Mouse (Mus musculus) heart, embryonic 16.5 days (tissue): Measurements from ENCODE around the gene Nepn. TPM values are rescaled to one million over a fixed set of nuclear protein-coding genes. Genes with fewer than 3 reads are reported as not detected.
"Not testable (repeated sequence)": the region's sequence is repeated elsewhere in the genome, so short reads cannot be mapped to it uniquely, and the experiment has no call there.

Source experiments
- ATAC-seq: fragments of 200-750 bp; cut with Nextera tagmentation; replicated peaks from 2 replicates; pipeline ENCODE4 v1.8.0; 2017; ENCODE audit warnings: moderate number of reproducible peaks; ENCODE audit not compliant: insufficient read depth, low FRiP score; ENCODE audit errors: extremely low read depth
- H3K27ac ChIP-seq: fragments of 300-500 bp; sonication (generic); 2 replicates; pipeline ENCODE4 v1.5.1; 2014; ENCODE audit warnings: mild to moderate bottlenecking, low read length, control low read depth, moderate library complexity
- H3K27me3 ChIP-seq: fragments of 300-500 bp; sonication (generic); 2 replicates; pipeline ENCODE4 v1.6.1; 2014; ENCODE audit warnings: low read length, mixed read lengths; ENCODE audit not compliant: control insufficient read depth, insufficient read depth
- H3K36me3 ChIP-seq: fragments of 300-500 bp; sonication (generic); 2 replicates; pipeline ENCODE4 v1.6.1; 2014; ENCODE audit not compliant: control insufficient read depth, insufficient read depth
- H3K4me1 ChIP-seq: fragments of 300-500 bp; sonication (generic); 2 replicates; pipeline ENCODE4 v1.6.1; 2014; ENCODE audit warnings: low read length, mixed read lengths; ENCODE audit not compliant: control insufficient read depth, insufficient read depth
- H3K4me2 ChIP-seq: fragments of 300-500 bp; sonication (generic); 2 replicates; pipeline ENCODE4 v1.6.1; 2014; ENCODE audit warnings: low read depth, mild to moderate bottlenecking, control low read depth, low read length
- H3K4me3 ChIP-seq: fragments of 300-500 bp; sonication (generic); 2 replicates; pipeline ENCODE4 v1.5.1; 2014; ENCODE audit warnings: mild to moderate bottlenecking, control low read depth, low read length
- H3K9ac ChIP-seq: fragments of 300-500 bp; sonication (generic); 2 replicates; pipeline ENCODE4 v1.6.1; 2014; ENCODE audit warnings: low read length, control low read depth
- H3K9me3 ChIP-seq: fragments of 300-500 bp; sonication (generic); replicated peaks from 2 replicates; pipeline ENCODE4 v1.6.1; 2016; ENCODE audit warnings: low read length; ENCODE audit not compliant: control insufficient read depth
- WGBS: fragments of 180-500 bp; shearing (Covaris S2); extraction: QIAGEN DNeasy Blood & Tissue Kit; methylation state at CpG from one replicate; pipeline ENCODE4 v1.1.7; 2014; 5-methylcytosine and 5-hydroxymethylcytosine counted together
- polyA plus RNA-seq: library from polyadenylated mRNA; unstranded; fragments of >200 nt; fragmentation: Nextera tagmentation; extraction: Ambion mirVana; gene quantifications from 2 replicates; pipeline ENCODE4 v1.2.1, GENCODE M21; 2015

Nepn gene
- not detected in 2 replicates for polyA plus RNA-seq

DNA sequence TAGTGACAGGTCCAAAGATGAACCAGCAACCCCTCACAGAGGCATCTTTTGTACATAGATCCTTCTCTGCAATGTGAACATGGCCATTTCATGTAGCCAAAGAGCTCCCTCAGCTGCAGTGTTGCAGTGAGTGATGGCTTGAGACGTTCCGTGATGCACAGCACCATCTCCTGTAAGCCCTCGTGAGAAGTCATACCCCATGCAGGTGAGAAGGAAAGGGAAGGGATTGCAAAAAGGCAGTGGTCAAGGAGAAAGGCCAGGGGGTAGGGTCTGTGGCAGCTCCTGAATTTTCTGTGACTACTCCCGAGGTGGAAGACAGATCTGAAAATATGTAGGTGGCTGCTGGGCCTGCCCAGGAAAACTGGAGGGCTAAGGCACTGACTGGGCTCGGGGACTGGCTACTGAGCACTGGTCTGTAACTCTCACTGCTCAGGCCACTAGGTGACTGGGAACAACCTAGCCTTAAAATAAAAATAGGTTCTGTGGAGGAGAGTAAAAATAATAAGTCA lies at the start of gene Nepn:
Nepn (plus strand) TSS at position 51 of the 509 bp plus-strand sequence.
- WGBS = 69% methylated on average over 5 of the region's 5 CpGs
- H3K36me3 ChIP-seq = no peaks in the 10 kb centered on the region
- H3K9ac ChIP-seq = no peak within 1 kb of the TSS
- no peaks in the 10 kb centered on the region for H3K27me3 ChIP-seq
- ATAC-seq = 0 out of 2 replicates have a peak, but pooled peaks have one; percentile 18
- H3K9me3 ChIP-seq = no peaks in the 10 kb centered on the region
- no peak within 1 kb of the TSS for H3K4me2 ChIP-seq
- peak within 1 kb of the TSS; percentile 63 for H3K27ac ChIP-seq
- peaks cover 3% of the 10 kb centered on the region; the same call in 1 of the 2 replicates for H3K4me1 ChIP-seq
- H3K4me3 ChIP-seq = no peak within 1 kb of the TSS

DNA sequence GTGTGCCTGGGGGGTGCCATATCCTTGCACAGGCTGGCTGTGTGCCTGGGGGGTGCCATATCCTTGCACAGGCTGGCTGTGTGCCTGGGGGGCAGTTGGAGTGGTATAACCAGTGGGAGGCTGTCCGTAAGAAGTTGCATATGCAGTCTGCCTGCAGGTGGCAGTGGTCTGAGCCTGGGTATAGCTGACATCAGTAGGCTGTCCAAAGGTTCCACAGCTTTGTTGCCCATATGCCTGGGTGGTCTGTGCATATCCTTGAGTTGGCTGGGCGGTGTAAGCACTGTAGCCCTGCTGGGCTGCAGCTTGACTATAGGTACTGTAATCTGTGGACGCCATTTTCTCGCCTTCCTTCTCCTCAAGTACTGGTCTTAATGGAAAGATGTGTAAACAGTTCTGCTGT lies 45.4 kb upstream of the Nepn start:
- H3K27ac ChIP-seq, ATAC-seq, H3K4me3 ChIP-seq, H3K27me3 ChIP-seq, H3K4me1 ChIP-seq, H3K9me3 ChIP-seq, H3K9ac ChIP-seq, H3K4me2 ChIP-seq: not testable (repeated sequence)
- 95% methylated on average over 4 of the region's 4 CpGs for WGBS
- H3K36me3 ChIP-seq = peaks cover 47% of the 10 kb centered on the region

DNA sequence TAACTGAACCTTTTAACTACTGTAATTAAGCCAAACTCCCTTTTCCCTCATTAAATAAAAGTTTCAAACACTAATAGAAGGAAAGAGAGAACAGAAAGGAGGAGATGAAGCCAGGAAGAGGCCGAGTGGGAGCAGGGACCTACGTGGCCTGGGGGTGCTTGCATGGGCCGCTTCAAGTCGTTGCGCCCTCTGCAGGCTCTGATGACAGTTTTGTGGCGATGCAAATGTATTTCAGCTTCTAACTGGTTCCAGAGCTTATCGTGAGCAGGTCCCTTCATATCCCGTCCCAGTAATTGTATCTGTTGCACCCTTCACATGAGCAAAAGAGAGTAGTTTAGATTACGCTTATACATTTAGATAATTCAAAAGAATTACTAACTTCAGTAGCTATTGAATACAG lies 35.6 kb upstream of the Nepn start:
- Histone ChIP-seq H3K27ac (no peak overlapping the region), H3K4me3 (no peak overlapping the region), H3K4me1 (no peaks in the 10 kb centered on the region), H3K27me3 (no peaks in the 10 kb centered on the region), H3K9me3 (no peaks in the 10 kb centered on the region), H3K9ac (no peak overlapping the region), H3K36me3 (peaks cover 24% of the 10 kb centered on the region), H3K4me2 (no peak overlapping the region)
- 78% methylated on average over 9 of the region's 9 CpGs for WGBS
- no peak for ATAC-seq

DNA sequence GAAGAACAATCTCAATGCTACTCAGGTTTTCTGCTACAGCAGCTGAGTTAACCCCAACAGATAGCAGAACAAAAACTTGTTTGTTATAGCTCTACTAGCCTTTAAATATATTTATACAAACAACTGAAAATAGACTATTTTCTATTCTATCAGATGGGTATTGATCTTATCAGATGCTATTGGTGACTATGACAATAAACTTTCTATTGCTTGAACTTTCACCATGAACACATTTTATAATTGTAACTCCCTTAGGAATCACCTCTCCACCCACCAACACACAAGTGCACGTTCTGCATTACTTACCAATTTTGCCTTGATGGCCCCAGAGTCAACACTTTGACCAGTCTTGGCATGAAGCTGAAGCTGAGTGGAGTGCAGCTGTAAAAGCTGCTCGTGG lies 30.3 kb upstream of the Nepn start, which contains the start of gene Gm26741:
Gm26741 (plus strand) TSS at position 301 of the 400 bp plus-strand sequence.
- Histone ChIP-seq H3K4me2 (no peak within 1 kb of the TSS), H3K9me3 (no peaks in the 10 kb centered on the region), H3K27ac (no peak within 1 kb of the TSS), H3K4me1 (no peaks in the 10 kb centered on the region), H3K9ac (no peak within 1 kb of the TSS), H3K4me3 (no peak within 1 kb of the TSS), H3K27me3 (no peaks in the 10 kb centered on the region), H3K36me3 (no peaks in the 10 kb centered on the region)
- no peak for ATAC-seq
- WGBS = 81% methylated on average over 2 of the region's 2 CpGs

DNA sequence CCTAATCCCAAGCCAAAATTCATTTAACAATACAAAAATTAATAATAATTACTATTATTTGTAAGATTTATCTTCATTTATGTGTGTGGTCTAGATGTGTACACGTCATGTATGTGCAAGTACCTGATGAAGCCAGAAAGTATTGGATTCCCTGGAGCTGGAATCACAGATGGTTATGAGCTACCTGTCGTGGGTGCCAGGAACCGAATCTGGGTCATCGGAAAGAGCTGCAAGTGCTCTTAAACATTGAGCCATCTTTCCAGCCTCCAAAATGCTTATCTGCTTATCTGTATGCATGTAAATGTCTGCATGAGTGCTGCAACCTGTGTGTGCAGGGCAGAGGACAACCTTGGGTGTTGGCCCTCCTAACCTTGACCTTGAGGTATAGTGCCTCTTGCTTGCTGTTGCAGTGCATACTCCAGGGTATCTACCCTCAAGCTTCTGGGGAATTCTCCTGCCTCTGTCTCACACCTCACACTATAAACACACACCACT lies 28.5 kb upstream of the Nepn start:
- Histone ChIP-seq H3K9ac (no peak overlapping the region), H3K27me3 (no peaks in the 10 kb centered on the region), H3K4me2 (no peak overlapping the region), H3K36me3 (no peaks in the 10 kb centered on the region), H3K4me3 (no peak overlapping the region), H3K9me3 (no peaks in the 10 kb centered on the region), H3K27ac (no peak overlapping the region), H3K4me1 (no peaks in the 10 kb centered on the region)
- no peak for ATAC-seq
- WGBS = 96% methylated on average over 4 of the region's 4 CpGs

DNA sequence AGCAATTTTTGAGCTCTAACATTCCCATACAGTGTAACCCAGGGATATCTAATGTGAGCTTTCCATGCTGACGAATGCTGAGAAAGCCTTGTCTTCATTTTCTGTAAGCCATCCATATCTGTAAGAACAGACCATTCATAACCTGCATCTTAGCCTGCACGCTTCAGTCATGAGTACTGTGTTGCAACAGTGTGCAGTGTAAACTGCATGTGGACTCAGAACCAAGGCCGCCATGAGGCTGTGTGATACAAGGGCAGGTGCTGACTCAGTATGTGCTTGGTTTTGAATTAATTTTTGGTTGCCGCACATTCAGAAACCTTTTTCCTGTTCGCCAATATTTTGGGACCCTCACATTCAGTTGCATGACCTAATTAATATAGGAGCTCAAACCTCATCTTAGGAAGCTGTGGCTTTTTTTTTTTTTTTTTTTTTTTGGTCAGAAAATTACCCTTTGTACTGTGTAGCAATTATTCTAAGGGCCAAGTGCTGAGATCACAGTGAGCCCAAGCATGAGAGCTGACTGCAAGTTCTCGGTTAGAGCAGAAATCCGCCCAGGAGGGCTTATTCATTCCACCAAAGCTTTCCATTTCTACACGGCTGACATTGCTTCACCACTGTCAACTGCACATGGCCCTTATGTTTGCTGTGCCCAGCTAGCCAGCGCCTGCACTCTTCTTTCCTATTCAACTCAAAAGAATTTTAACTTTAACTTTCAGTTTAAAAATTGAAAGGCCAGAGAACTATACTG lies 27.7 kb upstream of the Nepn start:
- Histone ChIP-seq H3K27ac (no peak overlapping the region), H3K4me3 (no peak overlapping the region), H3K9me3 (no peaks in the 10 kb centered on the region), H3K36me3 (no peaks in the 10 kb centered on the region), H3K9ac (no peak overlapping the region), H3K4me1 (no peaks in the 10 kb centered on the region), H3K4me2 (no peak overlapping the region), H3K27me3 (no peaks in the 10 kb centered on the region)
- 88% methylated on average over 9 of the region's 9 CpGs for WGBS
- ATAC-seq = no peak

DNA sequence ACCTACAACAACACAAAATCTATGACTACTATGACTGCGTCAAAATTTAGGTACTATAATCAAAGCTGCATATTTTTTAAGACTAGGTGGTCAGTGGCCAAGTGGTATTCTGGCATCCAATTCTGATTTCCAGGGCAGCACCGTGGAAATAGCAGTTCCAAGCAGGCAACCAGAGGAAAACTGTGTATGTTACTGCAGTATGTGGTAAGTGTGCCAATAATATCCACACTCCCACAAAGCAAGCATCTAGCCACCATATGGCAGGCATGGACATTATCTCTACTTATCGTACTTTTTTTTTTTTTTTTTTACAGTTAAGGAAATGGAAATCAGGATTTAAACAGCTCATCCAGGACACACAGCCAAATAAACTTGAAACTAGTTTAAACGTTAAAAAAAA lies 20.4 kb upstream of the Nepn start:
- no peaks in the 10 kb centered on the region for H3K27me3 ChIP-seq
- H3K36me3 ChIP-seq = no peaks in the 10 kb centered on the region
- H3K4me1 ChIP-seq = no peaks in the 10 kb centered on the region
- WGBS = 69% methylated on average over 4 of the region's 4 CpGs
- ATAC-seq = no peak
- no peak overlapping the region for H3K4me2 ChIP-seq
- no peak overlapping the region for H3K27ac ChIP-seq
- no peak overlapping the region for H3K4me3 ChIP-seq
- no peak overlapping the region for H3K9ac ChIP-seq
- H3K9me3 ChIP-seq = no peaks in the 10 kb centered on the region

DNA sequence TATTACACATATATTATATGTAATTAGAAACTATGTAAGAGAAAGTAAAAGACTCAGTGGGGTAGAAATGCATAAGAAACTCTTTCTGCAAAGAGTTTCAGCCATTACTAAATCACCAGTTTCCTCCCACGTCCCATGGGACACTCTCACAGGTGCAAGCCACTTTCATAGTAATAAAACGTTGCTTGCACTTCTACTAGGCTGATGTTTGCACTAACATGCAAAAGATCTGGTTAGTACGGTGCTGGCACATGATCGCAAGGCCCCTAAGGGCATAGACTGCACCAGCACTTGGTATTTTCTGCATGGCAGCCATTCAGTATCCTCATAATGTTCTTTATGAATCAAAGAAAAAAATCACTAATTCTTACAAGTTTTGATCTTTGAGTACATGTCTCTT lies 14.9 kb upstream of the Nepn start:
- H3K36me3 ChIP-seq = no peaks in the 10 kb centered on the region
- no peak overlapping the region for H3K27ac ChIP-seq
- no peaks in the 10 kb centered on the region for H3K27me3 ChIP-seq
- H3K4me1 ChIP-seq = no peaks in the 10 kb centered on the region
- 81% methylated on average over 4 of the region's 4 CpGs for WGBS
- no peak overlapping the region for H3K4me3 ChIP-seq
- H3K9me3 ChIP-seq = no peaks in the 10 kb centered on the region
- ATAC-seq = no peak
- no peak overlapping the region for H3K4me2 ChIP-seq
- H3K9ac ChIP-seq = no peak overlapping the region

DNA sequence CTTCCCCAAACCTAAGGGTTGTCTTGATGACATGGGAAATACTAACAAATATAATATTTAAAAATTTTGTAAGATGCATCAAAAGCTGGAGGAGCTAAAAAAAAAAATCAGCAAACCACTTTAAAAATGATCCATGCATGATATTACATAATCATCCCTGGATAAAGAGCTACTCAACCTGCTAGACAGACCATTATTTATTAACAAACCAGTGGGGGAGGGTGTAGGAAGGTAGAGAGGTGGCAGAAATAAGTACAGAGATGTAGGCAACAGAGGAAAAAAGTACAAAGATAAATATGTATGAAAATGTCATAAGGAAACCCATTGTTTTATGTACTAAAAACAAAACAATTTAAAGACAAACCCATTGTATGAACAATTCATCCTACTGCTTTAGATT lies 14.1 kb upstream of the Nepn start:
- H3K27ac ChIP-seq = no peak overlapping the region
- H3K9me3 ChIP-seq = no peaks in the 10 kb centered on the region
- peaks cover 2% of the 10 kb centered on the region; the same call in 1 of the 2 replicates for H3K4me1 ChIP-seq
- no peak overlapping the region for H3K9ac ChIP-seq
- no peaks in the 10 kb centered on the region for H3K27me3 ChIP-seq
- H3K36me3 ChIP-seq = no peaks in the 10 kb centered on the region
- H3K4me2 ChIP-seq = no peak overlapping the region
- no peak overlapping the region for H3K4me3 ChIP-seq
- no peak for ATAC-seq
